In genomic region chr3:22167856-22168255, GRCm38 (mm10) we compare ENCODE assay signal across 15 mouse cellular contexts.
"Had no signal": no experiment of that assay in that cellular context is flagged by ENCODE, and none has a peak within 500 bp of the region (broad histone marks: within the 10 kb centered on the region; RNA-seq: fewer than 3 reads in every experiment).

No protein-coding gene starts in this region.

- H3K4me3 ChIP-seq: megakaryocyte, embryonic 14.5 days; midbrain, embryonic 10.5 days; midbrain, embryonic 12.5 days; neural tube, embryonic 12.5 days; stomach, embryonic 15.5 days had no signal

- H3K27me3 ChIP-seq: megakaryocyte, embryonic 14.5 days; midbrain, embryonic 12.5 days; neural tube, embryonic 12.5 days; stomach, embryonic 15.5 days had no signal

- H3K9me3 ChIP-seq: midbrain, embryonic 10.5 days; midbrain, embryonic 12.5 days; neural tube, embryonic 12.5 days; stomach, embryonic 15.5 days had no signal

- H3K36me3 ChIP-seq: midbrain, embryonic 12.5 days; neural tube, embryonic 12.5 days; stomach, embryonic 15.5 days had no signal

- H3K9ac ChIP-seq: lung, embryonic 14.5 days; midbrain, embryonic 12.5 days; neural tube, embryonic 12.5 days; stomach, embryonic 15.5 days had no signal

- DNase-seq: lung, adult 18-20 months; lung, embryonic 14.5 days; lung, postnatal 10 days; lung, postnatal 4 days; midbrain, embryonic 14.5 days; right cerebral cortex, postnatal 14 days; thymus, adult 2 months; thymus, postnatal 25 days; thymus, postnatal 4 days had no signal

- H3K27ac ChIP-seq: midbrain, embryonic 10.5 days; midbrain, embryonic 12.5 days; neural tube, embryonic 12.5 days; stomach, embryonic 15.5 days; stomach, postnatal 0 days had no signal

- H3K4me1 ChIP-seq: neural tube, embryonic 12.5 days; stomach, embryonic 15.5 days had no signal

- H3K4me2 ChIP-seq: lung, embryonic 14.5 days; midbrain, embryonic 12.5 days; neural tube, embryonic 12.5 days; stomach, embryonic 15.5 days had no signal
